Mouse (Mus musculus) v-Abl transformed pro-B cells (cell line): Measurements from ENCODE around the gene Mylk2.

Experiments used
- in situ Hi-C, 2 experiments: fragments of 400-800 bp; cut with MboI; formaldehyde crosslinking; loops; one replicate each; pipeline ENCODE4 v1.15.1; 2025; ENCODE audit not compliant: unreplicated experiment in 2 of 2

Gene Mylk2

GRCm38 (mm10) chr2:152911031-152911430 lies at the start of gene Mylk2:
TSS of gene Mylk2 (plus strand) at chr2:152911352.
- in situ Hi-C loops = loop anchor here (10.0 to 25.0 kb wide), 7 partner anchors 104 to 684 kb away; partner anchors contain the start of gene Pdrg1 (in 2 of the 2)

GRCm38 (mm10) chr2:152861891-152862290 lies 49.3 kb upstream of the Mylk2 start:
- in situ Hi-C loops = no loop called here

DNA sequence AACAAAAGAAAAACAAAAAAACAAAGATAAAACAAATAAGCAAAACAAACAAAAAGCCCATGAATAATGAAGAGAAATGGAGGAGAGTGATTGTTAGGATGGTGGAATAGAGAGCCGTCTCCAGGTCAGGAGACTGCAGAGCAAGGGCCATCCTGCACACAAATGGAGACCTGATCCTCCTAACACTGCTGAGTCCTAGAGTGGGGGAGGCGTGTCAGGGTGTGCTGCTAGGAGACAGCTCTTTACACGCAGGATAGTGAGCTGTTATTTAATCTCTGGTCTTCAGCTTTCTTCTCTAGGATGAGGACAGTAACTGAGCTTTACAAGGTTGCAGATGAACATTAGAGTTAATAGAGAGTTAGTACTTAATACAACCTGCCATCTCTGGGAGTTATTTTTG lies 48.5 kb upstream of the Mylk2 start:
- in situ Hi-C loops = no loop called here

DNA sequence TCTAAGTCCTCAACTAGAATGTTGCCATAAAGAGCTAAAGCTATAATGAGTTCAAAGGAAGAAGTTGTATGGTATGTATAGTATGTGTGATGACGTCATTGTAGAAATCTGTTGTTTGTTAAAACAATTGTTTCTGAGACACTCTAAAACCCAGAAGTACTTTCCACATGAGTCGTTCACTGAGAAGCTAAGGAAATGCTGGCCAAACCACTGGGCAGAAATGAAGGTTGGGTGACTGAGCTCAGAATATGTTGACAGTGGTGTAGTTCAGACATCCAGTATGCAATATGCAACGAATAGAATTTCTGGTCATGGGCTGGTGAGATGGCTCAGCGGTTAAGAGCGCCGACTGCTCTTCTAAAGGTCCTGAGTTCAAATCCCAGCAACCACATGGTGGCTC lies 47.8 kb upstream of the Mylk2 start:
- in situ Hi-C loops = no loop called here

- in situ Hi-C loops = no loop called here
Observed at GRCm38 (mm10) chr2:152878239-152878638, 32.9 kb upstream of the Mylk2 start.

DNA sequence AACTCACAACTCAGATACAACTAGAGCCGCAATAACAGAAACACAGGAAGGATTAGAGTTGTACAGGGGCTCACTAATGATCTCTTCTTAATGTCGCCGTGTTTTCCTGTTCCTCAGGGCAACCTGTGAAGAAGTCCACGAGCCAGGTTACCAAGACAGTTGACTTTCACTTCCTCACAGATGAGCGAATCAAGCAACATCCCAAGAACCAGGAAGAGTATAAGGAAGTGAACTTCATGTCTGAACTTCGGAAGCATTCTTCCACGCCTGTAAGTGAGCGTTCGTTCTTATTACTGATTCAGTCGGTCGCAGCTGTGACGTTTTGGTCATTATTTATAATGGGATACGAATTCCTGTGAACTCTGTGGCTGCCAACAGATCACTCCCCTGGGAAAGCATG lies 30.3 kb upstream of the Mylk2 start:
- in situ Hi-C loops = no loop called here

GRCm38 (mm10) chr2:152884101-152884645 lies 27.0 kb upstream of the Mylk2 start:
- in situ Hi-C loops = no loop called here

DNA sequence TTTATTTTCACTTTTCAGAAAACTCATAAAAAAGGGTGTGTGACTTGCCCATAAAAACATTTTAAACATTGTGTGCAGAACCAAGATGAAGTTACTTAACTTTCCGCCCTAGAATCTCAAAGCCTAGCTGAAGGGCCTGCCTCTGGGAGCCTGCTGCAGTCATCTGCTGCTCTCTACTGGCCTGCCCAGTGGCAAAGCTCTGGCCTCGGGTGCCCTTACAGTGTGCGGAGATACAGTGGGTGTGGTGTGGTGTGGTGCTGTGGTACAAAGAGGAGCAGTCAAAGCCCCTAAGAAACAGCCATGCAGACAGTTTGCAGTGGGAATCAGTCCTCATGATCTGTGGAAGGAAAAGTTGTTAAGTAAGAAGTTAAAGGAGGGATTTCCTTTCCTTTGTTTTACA lies 23.9 kb upstream of the Mylk2 start:
- in situ Hi-C loops = no loop called here

DNA sequence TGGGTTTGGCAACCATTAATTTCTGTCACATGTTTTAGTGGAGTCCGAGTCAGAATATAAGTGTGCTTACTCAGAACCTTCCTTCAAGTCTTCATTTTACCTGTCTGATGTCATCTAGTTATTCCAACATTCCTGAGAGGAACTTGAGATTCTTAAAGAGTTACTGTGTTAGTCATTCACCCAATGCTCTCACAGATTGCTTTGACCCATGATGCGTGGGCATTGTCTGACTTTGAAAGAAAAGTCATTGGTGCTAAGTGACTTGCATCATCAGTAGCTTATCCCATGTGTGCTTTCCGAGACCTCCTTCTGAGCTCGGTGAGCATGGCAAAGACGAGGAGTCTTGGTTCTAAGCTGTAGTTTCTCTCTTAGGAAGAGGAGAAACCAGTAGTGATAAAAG lies 22.4 kb upstream of the Mylk2 start:
- in situ Hi-C loops = no loop called here

DNA sequence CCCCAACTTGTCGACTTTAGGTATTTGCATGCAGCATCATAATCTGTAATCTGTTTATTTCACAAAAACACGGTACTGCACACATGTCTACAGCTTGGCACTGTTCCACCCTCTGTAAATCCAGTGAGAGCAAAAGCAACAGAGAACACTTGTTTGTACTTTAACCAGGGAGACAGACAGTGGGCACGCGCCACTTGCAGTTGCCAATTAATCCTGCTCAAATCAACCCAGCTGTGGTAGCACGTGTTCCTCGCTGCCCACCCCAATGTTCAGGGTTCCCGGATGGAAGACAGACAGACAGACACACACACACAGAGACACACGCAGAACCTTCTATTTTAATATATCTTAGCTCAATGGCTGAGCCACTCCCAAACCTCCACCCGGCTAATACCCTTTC lies 15.3 kb upstream of the Mylk2 start:
- in situ Hi-C loops = no loop called here

DNA sequence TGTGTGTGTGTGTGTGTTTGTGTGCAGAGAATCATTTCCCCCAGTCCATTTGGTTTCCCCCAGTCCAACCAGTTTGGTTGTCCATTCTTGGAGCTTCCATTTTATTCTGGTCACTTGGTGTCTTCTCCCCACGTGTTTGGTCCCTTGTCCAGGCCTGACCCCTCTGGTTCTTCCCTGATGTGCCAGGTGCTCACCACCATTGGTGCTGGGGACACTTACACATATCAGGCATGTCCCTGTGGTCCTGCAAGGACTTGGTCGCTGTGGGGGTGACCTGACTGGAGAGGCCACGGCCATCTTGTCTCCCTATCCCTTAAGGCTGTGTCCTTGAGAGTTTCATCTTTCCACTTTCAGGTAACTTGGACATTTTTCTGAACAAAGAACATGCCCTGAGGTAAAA lies 14.2 kb upstream of the Mylk2 start:
- in situ Hi-C loops = no loop called here

DNA sequence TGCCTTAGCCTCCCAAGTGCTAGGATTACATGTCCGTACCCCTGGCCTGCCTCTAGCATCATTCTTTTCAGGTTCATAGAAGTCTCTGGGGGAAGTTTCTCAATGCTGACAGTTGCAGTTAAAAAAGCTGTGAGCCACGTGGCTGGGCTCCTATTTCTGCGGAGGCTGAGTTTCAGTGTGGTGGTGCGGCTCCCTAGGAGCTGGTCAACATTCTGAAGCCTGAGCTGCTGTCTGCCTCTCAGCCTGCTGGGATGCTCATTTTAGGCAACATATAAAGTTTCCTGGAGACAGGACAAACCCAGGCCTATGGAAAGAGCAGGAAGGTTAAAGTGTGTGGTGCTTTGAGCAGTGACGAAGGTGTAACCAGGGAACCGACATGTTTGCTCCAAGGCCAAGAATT lies 12.1 kb upstream of the Mylk2 start:
- in situ Hi-C loops = no loop called here

DNA sequence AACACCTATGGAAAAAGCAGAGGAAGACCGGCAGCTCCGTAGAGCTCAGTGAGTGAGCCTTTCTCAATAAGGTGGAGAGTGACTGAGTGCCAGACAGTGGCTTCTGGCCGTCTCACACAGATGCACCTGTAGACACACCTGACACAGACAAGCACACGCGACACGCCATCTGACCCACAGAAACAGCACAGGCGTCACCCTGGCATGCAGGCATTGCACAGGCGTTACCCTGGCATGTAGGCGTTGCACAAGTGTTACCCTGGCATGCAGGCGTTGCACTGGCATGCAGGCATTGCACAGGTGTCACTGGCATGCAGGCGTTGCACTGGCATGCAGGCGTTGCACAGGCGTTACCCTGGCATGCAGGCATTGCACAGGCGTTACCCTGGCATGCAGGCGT lies 9.9 kb upstream of the Mylk2 start:
- in situ Hi-C loops = loop anchor here in 1 of 2 experiments (25.0 kb wide), 2 partner anchors 511 to 686 kb away; no protein-coding TSS in a partner anchor

- in situ Hi-C loops = loop anchor here in 1 of 2 experiments (25.0 kb wide), 2 partner anchors 510 to 685 kb away; no protein-coding TSS in a partner anchor
Observed at GRCm38 (mm10) chr2:152902658-152903057, 8.5 kb upstream of the Mylk2 start.

DNA sequence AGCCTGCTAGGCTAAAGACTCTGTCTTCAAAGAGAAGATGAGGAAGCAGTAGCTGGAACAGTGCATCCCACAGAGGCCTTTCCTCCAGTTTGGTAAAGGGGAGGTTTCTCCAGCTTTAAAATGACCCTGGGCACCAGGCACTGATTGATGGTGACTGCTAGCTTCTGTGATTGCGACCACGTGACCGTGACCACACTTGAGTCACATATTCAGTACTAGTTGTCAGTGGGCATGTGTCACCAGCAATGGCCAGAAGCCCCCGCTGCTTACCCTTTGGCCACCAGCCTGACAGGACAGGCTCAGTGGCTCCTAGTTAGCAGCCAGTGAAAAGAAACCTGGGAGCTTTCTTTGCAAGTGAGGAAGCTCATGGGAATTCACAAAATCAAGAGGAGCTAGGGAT lies 7.6 kb upstream of the Mylk2 start:
- in situ Hi-C loops = loop anchor here in 1 of 2 experiments (25.0 kb wide), 2 partner anchors 509 to 684 kb away; no protein-coding TSS in a partner anchor

- in situ Hi-C loops = loop anchor here in 1 of 2 experiments (25.0 kb wide), 2 partner anchors 508 to 683 kb away; no protein-coding TSS in a partner anchor
Observed at GRCm38 (mm10) chr2:152904127-152904643, 7.0 kb upstream of the Mylk2 start.

DNA sequence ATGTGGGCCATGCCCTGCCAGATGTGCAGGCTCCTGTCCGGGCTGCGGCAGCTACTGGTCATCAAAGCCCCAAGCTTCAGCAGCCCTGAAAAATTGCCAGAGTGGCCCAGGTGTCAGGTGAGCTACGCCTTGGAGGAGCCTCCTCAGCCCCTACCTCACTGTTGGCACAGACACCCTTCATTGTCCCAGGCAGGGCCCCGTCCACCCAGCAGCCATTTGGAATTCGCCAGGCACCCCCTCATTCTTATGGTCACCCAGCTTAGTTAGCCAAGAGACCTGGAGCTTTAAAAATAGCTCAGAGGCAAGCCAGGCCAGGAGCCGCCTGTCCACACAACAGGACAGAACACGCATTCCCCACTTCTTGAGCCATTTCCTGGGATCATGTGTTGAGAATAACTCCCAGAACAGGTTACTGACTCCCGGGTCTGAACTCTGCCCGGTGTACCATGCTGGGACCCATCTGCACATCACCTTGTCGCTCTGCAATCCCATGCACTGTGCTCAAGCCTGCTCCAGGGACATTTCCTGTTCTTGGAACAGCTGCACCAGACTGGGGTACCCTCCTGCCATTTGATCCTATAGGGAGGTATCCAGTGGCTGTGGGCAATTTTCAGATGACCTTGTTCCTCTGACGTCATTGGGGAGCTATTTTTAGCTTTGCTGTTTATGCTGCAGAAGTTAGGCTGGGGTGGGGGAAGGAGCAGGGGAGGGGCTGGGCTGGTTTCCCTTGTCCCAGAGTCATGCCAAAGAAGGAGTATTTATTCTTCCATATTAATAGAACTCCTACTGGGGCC lies 5.9 kb upstream of the Mylk2 start:
- in situ Hi-C loops = loop anchor here in 1 of 2 experiments (25.0 kb wide), 2 partner anchors 507 to 682 kb away; no protein-coding TSS in a partner anchor

DNA sequence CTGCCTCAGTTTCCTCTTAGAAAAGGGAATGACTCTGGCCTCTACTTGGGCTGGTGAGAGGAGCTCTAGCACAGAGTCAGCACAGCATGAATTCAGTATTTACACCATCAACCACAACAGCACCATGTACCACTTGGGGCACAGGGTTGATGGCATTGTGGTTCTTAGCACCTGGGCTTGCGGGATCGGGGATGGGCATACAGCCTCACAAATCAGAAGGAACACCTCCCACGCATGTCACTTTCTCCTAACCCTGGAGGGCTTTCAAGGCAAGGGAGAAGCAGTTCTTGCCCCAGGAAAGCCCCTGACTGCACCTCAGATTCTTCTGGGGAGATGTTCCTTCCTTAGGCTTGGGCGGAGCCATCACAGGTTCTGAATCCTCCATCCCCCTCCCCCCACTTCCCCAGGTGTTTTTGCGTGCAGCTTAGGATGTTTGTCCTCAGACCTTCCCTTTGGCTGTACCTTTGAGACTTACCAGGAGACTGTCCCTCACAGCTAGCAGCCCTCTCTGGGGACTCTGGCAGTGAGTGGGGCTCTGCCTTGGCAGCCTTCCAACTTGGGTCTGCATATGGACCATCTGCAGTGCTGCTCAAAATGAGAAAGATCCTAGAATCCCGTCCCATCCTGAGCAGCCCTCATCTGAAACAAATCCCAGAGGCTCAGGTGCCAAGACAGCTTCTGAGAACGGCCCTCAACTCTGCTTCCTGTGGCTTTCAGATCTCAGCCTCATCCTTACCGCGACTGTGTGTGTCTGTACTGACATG lies 4.7 kb upstream of the Mylk2 start:
- in situ Hi-C loops = loop anchor here in 1 of 2 experiments (25.0 kb wide), 2 partner anchors 506 to 681 kb away; no protein-coding TSS in a partner anchor

GRCm38 (mm10) chr2:152907114-152907943 lies 3.8 kb upstream of the Mylk2 start:
- in situ Hi-C loops = loop anchor here in 1 of 2 experiments (25.0 kb wide), 2 partner anchors 505 to 680 kb away; no protein-coding TSS in a partner anchor

DNA sequence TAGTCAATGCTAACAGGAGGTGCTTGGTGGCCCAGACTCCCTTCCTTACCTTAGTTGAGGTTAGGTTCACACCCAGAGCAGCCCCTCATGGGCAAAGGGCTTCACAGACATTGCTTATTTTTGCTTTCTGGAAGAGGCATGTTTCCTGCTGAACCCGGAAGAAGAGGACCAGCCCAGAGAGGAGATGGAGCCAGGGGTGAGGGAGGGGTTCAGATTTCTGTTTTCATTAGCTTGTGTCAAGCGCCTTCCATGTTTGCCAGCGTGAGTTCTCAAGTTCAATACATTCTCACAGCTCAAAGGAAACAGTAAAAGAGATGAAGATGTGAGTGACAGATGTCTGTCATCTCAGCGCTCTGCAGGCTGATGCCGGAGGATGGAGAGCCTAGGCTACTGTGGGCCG lies 1.3 kb upstream of the Mylk2 start:
- in situ Hi-C loops = loop anchor here (10.0 to 25.0 kb wide), 7 partner anchors 105 to 685 kb away; partner anchors contain the start of gene Pdrg1 (in 2 of the 2)
